Mouse (Mus musculus) hindlimb bud, embryonic 11.5 days (tissue): Measurements from ENCODE around the gene Adgra1.

ENCODE experiments used
- DNase-seq: peaks from one replicate; pipeline ENCODE4 v3.0.0-alpha.2; 2012; ENCODE audit warnings: low read depth, low spot score; ENCODE audit errors: extremely low spot score

Gene Adgra1

GRCm38 (mm10) chr7:139834036-139834435 is at the start of gene Adgra1:
Gene Adgra1, plus strand, starts transcription at chr7:139834174.
- DNase-seq, result peak; percentile 6

GRCm38 (mm10) chr7:139787382-139787781 is 46.6 kb upstream of the Adgra1 start:
- DNase-seq, result no peak

- DNase-seq, result no peak
Observed at GRCm38 (mm10) chr7:139788927-139789326, 45.0 kb upstream of the Adgra1 start.

- no peak for DNase-seq
Observed at GRCm38 (mm10) chr7:139789718-139790117, 44.3 kb upstream of the Adgra1 start.

GRCm38 (mm10) chr7:139791601-139792000 is 42.4 kb upstream of the Adgra1 start:
- no peak for DNase-seq

GRCm38 (mm10) chr7:139795004-139795605 is 38.9 kb upstream of the Adgra1 start:
- DNase-seq, result no peak

- no peak for DNase-seq
Observed at GRCm38 (mm10) chr7:139797186-139798109, 36.5 kb upstream of the Adgra1 start.

GRCm38 (mm10) chr7:139806175-139806601 is 27.8 kb upstream of the Adgra1 start:
- no peak for DNase-seq

GRCm38 (mm10) chr7:139810036-139810435 is 23.9 kb upstream of the Adgra1 start:
- no peak for DNase-seq

GRCm38 (mm10) chr7:139811706-139812105 is 22.3 kb upstream of the Adgra1 start:
- DNase-seq, result no peak

GRCm38 (mm10) chr7:139813577-139814207 is 20.3 kb upstream of the Adgra1 start:
- DNase-seq, result no peak

GRCm38 (mm10) chr7:139822301-139823010 is 11.5 kb upstream of the Adgra1 start:
- DNase-seq, result no peak

GRCm38 (mm10) chr7:139827687-139828086 is 6.3 kb upstream of the Adgra1 start:
- no peak for DNase-seq

- DNase-seq, result no peak
Observed at GRCm38 (mm10) chr7:139833532-139833931, 442 bp upstream of the Adgra1 start.

- DNase-seq, result no peak
Observed at GRCm38 (mm10) chr7:139835140-139836131, 1.5 kb downstream of the Adgra1 start.

- no peak for DNase-seq
Observed at GRCm38 (mm10) chr7:139840443-139841168, 6.6 kb downstream of the Adgra1 start.

- DNase-seq, result no peak
Observed at GRCm38 (mm10) chr7:139842397-139842796, 8.4 kb downstream of the Adgra1 start.

GRCm38 (mm10) chr7:139843140-139843539 is 9.2 kb downstream of the Adgra1 start:
- DNase-seq, result no peak

GRCm38 (mm10) chr7:139843776-139844175 is 9.8 kb downstream of the Adgra1 start:
- no peak for DNase-seq
